27 mouse cellular contexts compared by ENCODE assay signal in genomic region chr8:110816990-110817389, GRCm38 (mm10). TPM values are rescaled to one million over a fixed set of nuclear protein-coding genes. Genes with fewer than 3 reads are reported as not detected.
"Had no signal": no experiment of that assay in that cellular context is flagged by ENCODE, and none has a peak within 500 bp of the region (broad histone marks: within the 10 kb centered on the region; RNA-seq: fewer than 3 reads in every experiment).

No protein-coding gene starts in this region.

- H3K9me3 ChIP-seq: heart, embryonic 10.5 days; hindbrain, embryonic 10.5 days; hindbrain, embryonic 12.5 days; intestine, embryonic 15.5 days; kidney, embryonic 15.5 days; limb, embryonic 13.5 days; limb, embryonic 15.5 days; liver, embryonic 12.5 days had no signal

- DNase-seq: gastrocnemius, adult 2 months; gastrocnemius, postnatal 10 days; gastrocnemius, postnatal 25 days; heart, postnatal 14 days; heart, postnatal 4 days; kidney, adult 2 months; kidney, adult 9 months; kidney, postnatal 14 days; kidney, postnatal 36 days; layer of hippocampus, adult 9-11 months; layer of hippocampus, postnatal 36 days; left cerebral cortex, postnatal 4 days had no signal

- H3K4me3 ChIP-seq: gastrocnemius, adult 2 months; heart, embryonic 10.5 days; hindbrain, embryonic 10.5 days; hindbrain, embryonic 12.5 days; intestine, embryonic 15.5 days; kidney, embryonic 15.5 days; limb, embryonic 13.5 days; limb, embryonic 15.5 days; liver, embryonic 12.5 days had no signal

- H3K9ac ChIP-seq: hindbrain, embryonic 12.5 days; hindbrain, embryonic 14.5 days; intestine, embryonic 15.5 days; kidney, embryonic 15.5 days; limb, embryonic 13.5 days; limb, embryonic 15.5 days; liver, embryonic 12.5 days; liver, embryonic 14.5 days had no signal

- H3K27me3 ChIP-seq: hindbrain, embryonic 12.5 days; intestine, embryonic 15.5 days; kidney, embryonic 15.5 days; limb, embryonic 13.5 days; limb, embryonic 15.5 days; liver, embryonic 12.5 days had no signal

- H3K4me1 ChIP-seq: heart, embryonic 10.5 days; hindbrain, embryonic 10.5 days; hindbrain, embryonic 12.5 days; intestine, embryonic 15.5 days; kidney, embryonic 15.5 days; limb, embryonic 13.5 days; limb, embryonic 15.5 days; liver, embryonic 12.5 days had no signal

- H3K4me2 ChIP-seq: hindbrain, embryonic 12.5 days; hindbrain, embryonic 14.5 days; intestine, embryonic 15.5 days; kidney, embryonic 15.5 days; limb, embryonic 13.5 days; limb, embryonic 15.5 days; liver, embryonic 12.5 days had no signal

- ATAC-seq: hindbrain, embryonic 16.5 days; inflammation-experienced regulatory T-cells, adult 6 months; intestine, embryonic 15.5 days; intestine, postnatal 0 days; liver, embryonic 12.5 days had no signal

- H3K27ac ChIP-seq: gastrocnemius, adult 2 months; heart, embryonic 10.5 days; hindbrain, embryonic 10.5 days; hindbrain, embryonic 12.5 days; hindbrain, embryonic 14.5 days; intestine, embryonic 15.5 days; kidney, embryonic 15.5 days; limb, embryonic 13.5 days; limb, embryonic 15.5 days; liver, embryonic 12.5 days; liver, embryonic 14.5 days had no signal

RNA-seq across cellular contexts. Expression of gene Il34, which starts 11.3 kb away (rescaled TPM):
- total RNA-seq: granulocyte monocyte progenitor cell, adult 5-6 weeks had no signal
- polyA plus RNA-seq: heart, embryonic 10.5 days; inflammation-experienced regulatory T-cells, adult 6 months; limb, embryonic 11.5 days; liver, embryonic 12.5 days; liver, embryonic 14.5 days had no signal
